14 mouse cellular contexts compared by ENCODE assay signal in the genomic region with DNA sequence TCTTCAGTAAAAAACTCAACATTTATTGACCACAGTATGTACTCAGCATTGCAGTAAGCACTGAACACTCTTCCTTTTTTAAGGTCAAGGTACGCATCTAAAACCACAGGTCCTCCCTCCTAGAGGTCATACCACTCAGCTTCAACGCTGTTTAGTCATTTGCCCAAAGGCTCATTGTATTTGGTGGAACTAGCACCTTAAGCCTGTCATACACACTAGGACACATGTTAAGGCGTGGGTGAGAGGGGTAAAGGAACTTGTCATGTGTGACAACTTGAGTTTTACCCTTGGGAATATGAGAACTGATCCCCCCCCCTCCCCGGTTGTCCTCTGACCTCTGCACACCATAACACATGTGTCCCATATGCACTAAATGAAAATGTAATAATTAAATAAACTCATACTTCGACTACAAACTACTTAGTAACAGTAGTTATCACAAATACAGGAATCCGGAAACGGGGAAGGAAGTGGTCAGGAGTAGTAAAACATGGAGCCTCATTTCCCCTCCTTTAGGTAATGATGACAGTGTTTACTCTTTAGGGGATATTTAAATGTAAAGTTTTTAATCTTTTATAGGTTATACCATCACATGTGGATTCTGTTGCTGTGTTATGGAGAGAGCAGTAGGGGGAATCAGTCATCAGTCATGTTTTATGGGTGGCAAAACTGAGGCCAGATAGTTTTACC.
"Had no signal": no experiment of that assay in that cellular context is flagged by ENCODE, and none has a peak within 500 bp of the region (broad histone marks: within the 10 kb centered on the region; RNA-seq: fewer than 3 reads in every experiment).

No protein-coding gene starts in this region.

- DNase-seq: kidney, adult 2 months; kidney, postnatal 10 days; lung, embryonic 14.5 days; lung, postnatal 10 days; lung, postnatal 4 days; right cerebral cortex, adult 18-20 months; right cerebral cortex, postnatal 25 days; thymus, adult 18-20 months; thymus, postnatal 14 days had no signal

- H3K27ac ChIP-seq: left cerebral cortex, adult 2 months; limb, embryonic 15.5 days; liver, embryonic 12.5 days; midbrain, embryonic 10.5 days; midbrain, embryonic 15.5 days had no signal

- ATAC-seq: liver, embryonic 12.5 days; midbrain, embryonic 15.5 days had no signal

- H3K4me2 ChIP-seq: limb, embryonic 15.5 days; liver, embryonic 12.5 days; lung, embryonic 14.5 days; midbrain, embryonic 15.5 days had no signal

- H3K27me3 ChIP-seq: limb, embryonic 15.5 days; liver, embryonic 12.5 days; midbrain, embryonic 15.5 days had no signal

- H3K4me3 ChIP-seq: left cerebral cortex, adult 2 months; limb, embryonic 15.5 days; liver, embryonic 12.5 days; midbrain, embryonic 10.5 days; midbrain, embryonic 15.5 days had no signal

- H3K4me1 ChIP-seq: midbrain, embryonic 10.5 days; midbrain, embryonic 15.5 days had no signal

- H3K9me3 ChIP-seq: limb, embryonic 15.5 days; liver, embryonic 12.5 days; midbrain, embryonic 10.5 days; midbrain, embryonic 15.5 days had no signal

- H3K9ac ChIP-seq: limb, embryonic 15.5 days; liver, embryonic 12.5 days; lung, embryonic 14.5 days; midbrain, embryonic 15.5 days had no signal
